Mouse (Mus musculus) gastrocnemius, postnatal 36 days (tissue): ENCODE data around the gene Rab3gap1. TPM values are rescaled to one million over a fixed set of nuclear protein-coding genes. Genes with fewer than 3 reads are reported as not detected.

Experiments used
- DNase-seq, 2 experiments: peaks; one replicate each; pipeline ENCODE4 v3.0.0; 2022
- intact Hi-C: fragments of 180-260 bp; cut with DNase I; formaldehyde crosslinking; loops from one replicate; pipeline ENCODE4 v1.15.1; 2025
- total RNA-seq, 2 experiments: library from RNA; stranded (reverse); gene quantifications; 2 replicates each; pipeline ENCODE4 v1.2.3; 2021

Gene Rab3gap1
- total RNA-seq, 2 experiments from 2014 or later: 22.8 TPM

DNA sequence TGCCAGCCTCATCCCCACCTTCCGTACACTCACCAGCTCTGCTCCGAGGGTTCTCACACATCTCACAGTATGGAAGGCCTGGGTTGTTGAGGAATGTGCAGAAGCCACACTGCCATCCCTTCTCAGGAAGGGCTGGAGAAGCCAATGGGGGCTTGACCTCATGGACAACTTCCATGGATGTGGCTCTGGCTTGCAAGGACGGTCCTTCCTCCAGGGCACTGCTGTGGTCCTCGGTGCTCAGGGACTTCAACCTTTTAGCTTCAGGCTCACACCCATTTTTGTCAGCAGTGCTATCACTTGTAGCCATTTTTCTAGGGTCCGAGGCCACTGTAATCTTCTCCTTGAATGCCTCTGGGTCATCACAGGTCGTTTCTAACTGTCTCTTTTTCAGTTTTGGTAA, 107.5 kb downstream of the Rab3gap1 start:
- intact Hi-C loops: no loop called here
- DNase-seq: no peak

GRCm38 (mm10) chr1:127978125-127978524, 109.6 kb downstream of the Rab3gap1 start:
- DNase-seq: no peak
- intact Hi-C loops: no loop called here

DNA sequence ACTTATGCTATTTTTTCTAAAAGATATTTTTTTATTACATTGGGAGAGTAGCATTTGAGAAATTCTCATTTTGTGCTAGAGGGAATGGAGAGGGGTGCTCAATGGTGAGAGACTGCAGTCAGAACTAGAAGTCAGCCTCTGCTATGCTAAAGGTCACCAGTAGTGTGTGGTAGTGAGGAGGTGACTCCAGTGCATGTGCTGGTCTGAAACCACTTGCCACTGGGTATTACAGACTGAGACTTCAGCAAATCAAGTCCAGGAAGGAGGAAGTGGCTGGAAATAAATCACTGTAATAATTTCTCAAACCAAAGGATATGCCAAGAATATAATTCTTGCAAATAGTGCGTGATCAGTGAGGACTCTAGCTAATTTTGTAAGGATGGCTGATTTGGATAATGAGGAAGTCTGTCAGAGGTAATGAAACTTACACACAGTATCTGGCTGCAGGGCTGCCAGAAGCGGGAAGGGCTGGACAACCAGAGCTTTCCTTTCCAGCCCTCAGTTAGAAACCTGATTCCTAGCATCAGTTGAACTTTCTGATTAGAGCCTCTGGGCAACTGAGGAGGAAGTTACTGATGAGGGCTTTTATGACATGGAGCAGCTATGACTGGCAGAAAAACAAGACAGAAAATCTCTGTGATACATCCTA, 112.5 kb downstream of the Rab3gap1 start:
- intact Hi-C loops: no loop called here
- DNase-seq: no peak

DNA sequence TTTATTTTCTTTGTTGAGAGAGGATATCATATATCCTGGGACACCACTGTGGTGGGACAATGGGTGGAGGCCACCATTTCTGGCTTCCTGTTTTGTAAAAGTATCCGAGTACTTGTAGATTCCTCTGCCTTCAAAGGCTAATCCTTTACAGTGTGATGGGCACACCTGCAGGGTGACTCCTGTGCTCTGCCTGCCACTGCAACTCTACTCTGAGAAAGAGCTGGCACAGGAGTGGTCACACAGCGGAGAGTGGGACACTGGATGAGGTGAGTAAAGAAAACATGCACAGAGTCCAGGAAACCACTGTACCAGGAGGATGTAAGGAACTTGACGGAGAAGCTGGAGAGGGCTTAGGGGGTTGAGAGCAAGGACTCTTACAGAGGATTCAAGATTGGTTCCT, 113.7 kb downstream of the Rab3gap1 start:
- intact Hi-C loops: no loop called here
- DNase-seq: no peak

GRCm38 (mm10) chr1:127983274-127983993, 114.9 kb downstream of the Rab3gap1 start:
- intact Hi-C loops: no loop called here

DNA sequence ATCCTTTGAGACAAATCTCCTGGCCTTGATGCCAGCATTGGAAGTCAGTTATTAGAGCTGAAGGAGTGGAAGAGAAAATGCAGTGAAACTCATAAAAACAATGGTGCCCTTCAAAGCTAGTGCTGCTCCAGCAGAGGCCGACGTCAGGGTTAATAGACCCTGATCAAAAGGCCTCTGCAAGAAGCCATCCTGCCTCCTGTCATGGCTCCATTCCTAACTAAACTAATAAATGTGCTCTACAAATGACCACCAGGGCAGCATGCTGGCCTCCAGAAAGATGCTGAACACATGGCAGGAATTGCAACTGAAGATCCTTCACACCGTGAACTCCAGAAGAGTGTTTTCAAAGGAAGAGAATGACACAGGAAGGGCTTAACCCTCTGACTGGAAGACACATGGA, 116.8 kb downstream of the Rab3gap1 start:
- no peak for DNase-seq
- intact Hi-C loops: no loop called here

More at GRCm38 (mm10) chr1:127983274-127983993, 114.9 kb downstream of the Rab3gap1 start:
- no peak for DNase-seq

DNA sequence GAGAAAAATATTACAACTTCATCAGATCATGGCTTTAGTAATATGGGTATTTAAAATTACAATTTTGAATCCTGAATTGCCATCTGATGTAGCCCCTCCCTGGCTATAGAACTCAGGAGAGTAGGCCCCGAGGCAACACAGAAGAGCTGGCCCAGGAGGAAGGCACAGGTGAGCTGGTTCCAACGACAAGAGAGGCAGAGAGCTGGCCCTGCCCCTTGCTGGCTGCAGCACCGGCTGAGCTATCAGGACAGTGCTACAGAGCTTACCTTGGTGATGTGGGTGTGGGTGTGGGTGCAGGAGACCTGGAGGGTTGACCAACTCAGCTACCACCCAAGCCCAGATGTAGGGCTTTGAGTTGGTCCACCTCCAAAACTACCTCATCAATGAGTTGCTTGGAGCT, 119.7 kb downstream of the Rab3gap1 start:
- no peak for DNase-seq
- intact Hi-C loops: no loop called here

- no peak for DNase-seq
These were observed 120.8 kb downstream of the Rab3gap1 start for GRCm38 (mm10) chr1:127989387-127989786.

DNA sequence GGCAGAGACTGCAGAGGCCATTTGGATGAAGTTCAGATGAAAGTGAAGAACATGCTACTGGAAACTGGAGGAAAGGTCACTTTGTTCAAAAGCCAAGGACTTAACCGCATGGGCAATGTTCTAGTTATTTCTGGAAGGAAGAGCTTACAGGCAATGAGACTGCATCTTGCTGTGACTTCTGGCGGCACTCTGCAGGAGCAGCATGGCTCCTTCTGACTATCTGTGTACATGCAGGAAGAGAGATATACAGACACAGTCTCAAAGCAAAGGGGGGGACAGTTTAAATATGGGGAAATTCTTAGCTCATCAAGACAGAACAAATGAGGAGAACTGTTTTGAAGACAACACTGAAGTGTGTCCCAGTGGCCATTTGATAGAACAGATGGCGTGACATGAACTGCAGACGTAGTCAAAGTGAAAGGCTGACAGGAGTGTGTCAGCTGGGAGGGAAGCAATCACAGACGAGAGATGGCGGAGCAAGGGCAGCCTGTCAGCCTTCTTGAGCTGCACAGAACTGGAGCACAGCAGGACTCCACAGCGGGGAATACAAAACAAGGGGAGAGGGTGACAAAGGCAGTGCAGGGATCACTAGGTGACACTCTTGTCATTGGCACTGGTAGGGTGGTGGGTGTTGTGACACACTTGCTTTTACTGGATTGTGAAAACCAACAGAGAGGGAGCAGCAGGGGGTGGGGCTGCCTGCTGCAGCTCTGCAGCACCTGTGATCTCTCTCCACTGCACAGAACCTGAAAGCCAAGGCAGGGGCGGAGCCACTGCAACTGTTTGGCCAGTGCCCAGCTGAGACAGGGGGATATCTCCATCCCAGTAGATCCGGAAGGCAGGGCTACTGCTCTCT, 121.5 kb downstream of the Rab3gap1 start:
- intact Hi-C loops: no loop called here
- no peak for DNase-seq

More at GRCm38 (mm10) chr1:127989387-127989786, 120.8 kb downstream of the Rab3gap1 start:
- intact Hi-C loops: no loop called here

Other genes with a start within 250 kb of the Rab3gap1 start
- not detected for gene Tmem163, start 189.2 kb upstream of the Rab3gap1 start, total RNA-seq
- not detected for gene Acmsd, start 139.4 kb upstream of the Rab3gap1 start, total RNA-seq
- 10 to 100 TPM; 20.2 to 22.7 TPM for gene Ccnt2, start 94.6 kb upstream of the Rab3gap1 start, total RNA-seq
- gene Map3k19, start 13.7 kb upstream of the Rab3gap1 start, total RNA-seq: not detected
- gene Zranb3, start 234.3 kb downstream of the Rab3gap1 start, total RNA-seq: 1 to 10 TPM; 4.8 to 5.4 TPM
- 10 to 100 TPM; 60.6 to 67.7 TPM for gene R3hdm1, start 234.5 kb downstream of the Rab3gap1 start, total RNA-seq